Mouse (Mus musculus) layer of hippocampus, adult 9-10 months (tissue): ENCODE measurements around the gene Cldn14.

Source experiments
- DNase-seq: peaks from one replicate; pipeline ENCODE4 v3.0.0; 2022; ENCODE audit warnings: low spot score

Cldn14 gene

DNA sequence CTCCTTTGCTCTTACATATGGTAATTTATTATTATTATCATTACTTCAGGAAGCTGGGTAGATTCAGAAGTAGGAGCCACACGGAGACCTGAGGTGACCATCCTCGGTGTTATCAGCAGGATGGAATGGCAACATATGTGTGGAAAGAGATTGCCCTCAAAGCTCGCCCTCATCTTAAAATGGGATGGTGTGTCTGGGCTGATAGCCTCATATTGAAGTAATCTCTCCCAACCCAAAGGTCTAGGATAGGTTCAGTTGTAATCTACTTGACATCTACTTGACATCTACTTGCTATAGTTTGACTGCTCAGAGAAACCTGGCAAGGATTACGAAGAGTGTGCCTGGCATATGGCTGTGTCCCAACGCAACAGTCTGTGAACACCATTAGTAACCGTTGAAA, 64.3 kb downstream of the Cldn14 start:
- no peak for DNase-seq

DNA sequence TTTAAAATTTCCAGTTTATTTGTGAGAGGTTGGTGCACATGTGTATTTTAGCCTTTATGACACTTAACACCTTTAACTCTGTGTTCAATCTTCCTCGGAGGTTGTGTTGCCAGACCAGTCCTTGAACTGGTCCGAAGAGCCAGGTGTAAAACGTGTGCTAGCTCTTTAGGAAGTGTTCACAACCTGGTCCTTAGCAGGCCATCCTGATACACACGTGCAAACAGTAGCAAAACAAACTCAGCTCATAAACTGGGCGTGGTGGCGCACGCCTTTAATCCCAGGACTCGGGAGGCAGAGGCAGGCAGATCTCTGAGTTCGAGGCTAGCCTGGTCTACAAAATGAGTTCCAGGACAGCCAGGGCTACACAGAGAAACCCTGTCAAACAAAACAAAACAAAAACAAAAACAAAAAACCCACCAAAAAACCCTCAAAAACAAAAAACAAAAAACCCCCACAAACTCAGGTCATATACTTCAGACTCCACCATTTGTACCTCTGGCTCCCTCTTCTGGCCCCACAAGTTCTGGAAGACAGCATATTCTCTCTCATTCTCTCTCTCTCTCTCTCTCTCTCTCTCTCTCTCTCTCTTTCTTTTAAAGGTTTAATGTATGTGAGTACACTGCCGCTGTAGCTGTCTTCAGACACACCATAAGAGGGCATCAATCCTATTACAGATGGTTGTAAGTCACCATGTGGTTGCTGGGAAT, 65.7 kb downstream of the Cldn14 start:
- no peak for DNase-seq

DNA sequence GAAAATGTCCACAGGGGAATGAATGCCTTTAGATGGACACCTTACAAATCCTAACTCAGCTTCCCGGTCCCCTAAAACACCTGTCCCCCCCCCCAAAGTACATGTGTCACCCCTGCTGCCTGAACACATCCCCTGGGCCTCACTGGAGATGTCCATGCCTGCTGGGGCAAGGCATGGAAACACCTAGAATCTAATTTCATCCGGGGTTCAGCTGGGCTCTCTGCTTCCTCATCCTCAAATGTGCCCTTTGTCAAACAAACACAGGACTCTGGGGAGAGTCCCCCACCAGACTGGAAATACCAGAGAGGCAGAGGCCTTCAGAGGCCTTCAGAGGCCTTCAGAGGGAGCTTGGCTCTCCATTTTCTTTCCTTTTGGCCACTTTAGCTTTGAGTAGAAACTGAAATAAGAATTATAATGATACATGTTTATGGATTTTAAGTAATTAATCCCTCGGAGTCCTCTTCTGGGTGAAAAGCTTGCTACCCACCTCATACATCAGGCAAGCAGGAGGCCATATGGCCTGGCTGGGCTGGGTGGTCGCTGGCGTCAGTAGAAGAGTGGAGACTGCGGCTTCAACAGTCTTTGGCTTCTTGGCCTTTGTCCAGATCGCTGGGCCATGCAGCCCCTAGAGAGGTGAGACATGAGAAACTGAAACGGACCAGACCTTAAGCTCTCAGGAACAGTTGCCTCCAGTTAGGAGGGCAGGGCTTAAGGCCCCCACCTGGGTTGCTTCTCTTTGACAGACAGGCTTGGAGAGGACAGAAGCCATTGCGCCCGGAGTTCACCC, 66.7 kb downstream of the Cldn14 start:
- DNase-seq: no peak

DNA sequence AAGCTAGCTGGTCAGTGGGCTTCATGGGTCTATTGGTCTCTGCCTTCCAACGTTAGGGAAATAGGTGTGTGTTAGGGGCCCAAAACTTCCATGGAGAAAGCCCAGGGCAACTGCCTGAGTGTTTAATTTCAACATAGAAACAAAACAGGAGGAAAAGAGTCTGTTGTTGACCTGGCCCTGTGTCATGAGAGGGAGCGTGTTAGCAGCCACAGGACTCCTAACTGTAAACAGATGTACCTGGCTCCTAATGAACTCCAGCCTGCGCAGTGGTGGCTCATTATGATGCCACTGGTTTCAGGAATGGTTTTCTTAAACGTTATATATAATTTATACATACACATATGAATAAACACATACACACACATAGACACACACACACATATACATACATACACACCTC, 68.7 kb downstream of the Cldn14 start:
- DNase-seq: no peak

DNA sequence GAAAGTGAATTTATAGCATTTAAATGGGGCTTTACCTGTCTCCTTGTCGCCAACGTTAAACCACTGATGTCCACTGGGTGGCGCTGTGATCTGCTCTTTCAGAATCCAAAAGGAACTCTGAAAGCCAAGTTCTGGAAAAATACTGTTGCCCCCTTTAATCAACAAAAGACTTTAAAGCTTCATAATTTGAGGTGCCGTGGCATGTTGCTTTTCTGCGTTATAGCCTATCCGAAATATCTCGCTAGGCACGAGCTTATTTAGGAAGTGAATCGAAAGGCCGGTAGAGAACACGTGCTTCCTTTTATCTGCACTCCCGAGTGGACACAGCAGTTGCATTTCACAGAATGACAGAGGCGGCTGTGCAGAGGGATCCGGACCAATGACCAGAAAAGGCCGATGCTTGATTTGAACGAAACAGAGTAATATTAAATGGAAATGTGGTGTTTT, 70.2 kb downstream of the Cldn14 start:
- peak; percentile 47 for DNase-seq

DNA sequence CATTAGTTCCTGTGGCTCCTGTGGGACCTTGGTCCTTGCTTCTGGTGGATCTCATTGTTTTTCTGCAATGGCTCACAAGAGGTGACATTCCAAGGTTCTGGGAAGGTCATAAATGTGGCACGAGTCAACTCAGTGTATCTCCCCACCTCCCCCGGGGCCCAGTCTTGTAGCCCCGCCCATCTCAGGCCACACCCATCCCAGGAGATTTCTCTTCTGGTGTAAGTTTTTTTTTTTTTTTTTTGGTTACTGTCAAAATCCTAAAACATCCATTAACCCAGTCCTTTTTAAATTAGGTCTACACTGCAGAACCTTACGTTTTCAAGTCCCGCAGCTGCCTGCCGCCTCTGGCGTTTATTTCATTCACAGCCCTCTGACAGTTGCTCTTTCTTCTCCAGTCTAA, 73.6 kb downstream of the Cldn14 start:
- no peak for DNase-seq

DNA sequence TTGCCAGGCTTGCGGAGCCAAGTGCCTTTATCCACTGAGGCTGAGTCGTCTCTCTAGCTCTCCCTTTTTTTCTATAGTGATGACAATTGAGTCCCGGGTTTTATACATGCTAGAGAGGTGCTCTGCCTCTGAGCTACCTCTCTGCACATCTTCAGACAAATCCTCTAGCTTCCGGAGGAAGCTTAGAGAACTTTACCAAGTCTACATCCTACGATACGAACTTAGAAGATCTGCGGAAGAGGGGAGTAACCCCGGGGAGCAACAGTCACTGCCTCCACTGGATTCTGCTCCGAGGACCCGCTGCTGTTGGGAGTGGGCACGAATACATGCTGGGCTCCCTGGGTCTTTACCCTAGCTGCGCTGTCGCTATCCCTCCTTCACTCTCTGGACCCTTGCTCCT, 74.0 kb downstream of the Cldn14 start:
- no peak for DNase-seq

DNA sequence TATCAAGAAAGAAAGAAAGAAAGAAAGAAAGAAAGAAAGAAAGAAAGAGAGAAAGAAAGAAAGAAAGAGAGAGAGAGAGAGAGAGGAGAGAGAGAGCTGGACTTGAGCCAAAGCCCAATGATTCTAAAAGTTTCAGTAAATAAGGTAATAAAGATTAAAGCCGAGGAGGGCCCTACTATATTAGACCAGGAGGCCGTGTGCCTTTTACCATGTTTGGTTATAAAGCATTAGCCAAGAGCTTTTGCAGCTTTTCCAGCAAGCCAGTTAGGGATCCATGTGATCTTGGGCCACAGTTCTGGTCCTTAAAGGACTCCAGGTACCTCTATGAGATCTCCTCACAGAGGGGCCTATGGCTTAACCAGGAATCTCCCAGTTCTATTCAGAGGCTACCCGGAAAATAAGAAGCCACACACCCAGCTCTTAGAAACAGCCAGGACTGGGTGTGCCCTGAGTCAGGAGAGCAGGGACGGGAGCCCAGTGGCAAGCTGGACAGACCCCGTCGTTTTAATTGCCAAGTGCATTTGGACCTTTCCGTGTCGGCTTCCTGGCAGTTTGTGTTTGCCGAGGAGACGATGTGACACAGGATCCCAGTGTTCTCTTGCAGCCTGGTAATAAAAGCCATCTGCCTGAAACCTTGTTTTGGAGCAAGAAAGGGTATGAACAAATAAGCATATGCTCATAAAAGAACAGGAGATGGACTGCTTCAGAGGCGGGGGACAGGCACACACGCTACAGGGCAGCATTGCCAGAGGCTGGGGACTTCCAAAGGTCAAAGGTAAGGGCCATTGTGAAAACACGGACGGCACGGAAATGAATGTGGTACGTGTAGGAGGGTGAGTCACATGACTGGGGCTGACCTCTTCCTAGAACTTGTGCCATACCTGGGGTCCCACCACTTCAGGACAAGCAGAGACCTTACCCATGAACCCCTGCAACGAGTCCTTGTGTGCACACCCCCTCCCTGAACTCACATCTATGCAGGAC, 76.2 kb downstream of the Cldn14 start:
- no peak for DNase-seq

DNA sequence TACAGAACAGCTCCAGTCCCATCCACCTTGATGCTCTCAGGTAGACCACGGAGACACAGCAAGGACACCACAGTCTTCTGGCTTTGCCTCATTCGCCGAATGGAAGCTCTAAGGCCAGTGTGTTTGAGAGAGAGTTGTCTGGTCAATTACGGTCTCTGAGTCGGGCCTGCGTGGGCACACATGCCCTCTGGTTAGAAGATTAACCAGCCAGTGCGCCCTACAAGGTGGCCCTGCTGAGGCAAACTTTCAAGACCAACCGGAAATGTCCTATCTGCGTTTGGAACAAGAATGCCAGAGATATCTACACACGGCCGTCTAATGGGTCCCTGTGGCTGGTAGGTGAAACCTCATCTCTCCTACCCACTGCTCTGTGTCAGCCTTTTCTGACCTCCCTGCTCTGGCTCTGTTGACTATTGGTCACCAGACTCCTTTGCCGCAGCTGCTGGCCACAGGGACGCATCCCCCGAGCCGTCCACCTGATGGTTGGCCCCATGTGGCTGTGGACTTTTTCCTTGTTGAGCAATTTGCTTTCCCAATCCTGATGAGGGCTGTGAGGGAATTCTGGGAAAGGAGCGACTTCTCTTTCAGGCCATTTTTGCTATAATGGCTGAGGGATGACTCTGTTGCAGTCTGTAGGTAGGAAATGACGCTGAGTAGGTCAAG, 79.1 kb downstream of the Cldn14 start:
- no peak for DNase-seq

DNA sequence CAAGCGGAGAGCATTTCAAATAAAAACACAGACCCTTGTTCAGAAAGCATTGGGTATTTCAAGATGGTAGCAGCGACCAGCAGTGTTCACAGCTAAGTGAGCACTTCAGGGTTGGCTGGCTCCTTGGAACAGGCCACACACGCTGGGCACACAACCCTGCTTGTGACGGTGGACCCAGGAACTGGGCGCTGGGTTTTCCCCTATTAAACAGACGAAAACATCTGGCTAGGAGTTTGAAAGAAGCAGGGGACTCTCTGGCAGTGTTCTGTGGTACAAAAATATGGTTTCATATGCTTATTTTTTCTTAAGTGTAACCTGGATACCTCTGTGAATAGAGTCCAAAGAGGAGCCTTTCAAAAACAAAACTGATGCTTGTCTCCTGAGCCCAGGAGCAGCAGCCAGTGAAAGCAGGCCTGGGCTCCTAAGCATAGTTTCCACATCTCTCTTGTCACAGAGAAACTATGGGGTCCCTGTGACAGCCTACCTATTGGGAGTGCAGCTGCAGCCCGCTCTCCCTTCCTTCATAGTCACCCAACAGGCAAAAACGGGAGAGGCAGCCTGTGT, 82.9 kb downstream of the Cldn14 start:
- no peak for DNase-seq

DNA sequence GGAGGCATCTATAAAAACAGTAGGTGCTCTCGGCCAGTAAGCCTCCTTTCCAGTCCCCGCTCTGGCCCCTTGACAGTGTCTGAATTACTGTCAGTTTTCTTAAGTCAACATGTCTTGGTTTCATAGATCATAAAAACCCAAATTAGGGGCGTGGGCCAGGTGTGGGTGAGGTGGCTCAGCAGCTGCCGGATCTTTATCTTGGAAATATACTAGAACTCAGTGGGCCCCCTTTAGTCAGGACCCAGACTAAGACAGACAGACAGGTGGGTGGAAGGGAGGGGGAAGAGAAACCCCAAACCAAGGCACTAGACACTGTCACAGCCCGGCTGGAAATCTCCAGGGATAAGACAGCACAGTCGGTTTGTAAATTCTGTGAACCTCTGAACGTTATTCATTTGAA, 84.8 kb downstream of the Cldn14 start:
- DNase-seq: no peak

DNA sequence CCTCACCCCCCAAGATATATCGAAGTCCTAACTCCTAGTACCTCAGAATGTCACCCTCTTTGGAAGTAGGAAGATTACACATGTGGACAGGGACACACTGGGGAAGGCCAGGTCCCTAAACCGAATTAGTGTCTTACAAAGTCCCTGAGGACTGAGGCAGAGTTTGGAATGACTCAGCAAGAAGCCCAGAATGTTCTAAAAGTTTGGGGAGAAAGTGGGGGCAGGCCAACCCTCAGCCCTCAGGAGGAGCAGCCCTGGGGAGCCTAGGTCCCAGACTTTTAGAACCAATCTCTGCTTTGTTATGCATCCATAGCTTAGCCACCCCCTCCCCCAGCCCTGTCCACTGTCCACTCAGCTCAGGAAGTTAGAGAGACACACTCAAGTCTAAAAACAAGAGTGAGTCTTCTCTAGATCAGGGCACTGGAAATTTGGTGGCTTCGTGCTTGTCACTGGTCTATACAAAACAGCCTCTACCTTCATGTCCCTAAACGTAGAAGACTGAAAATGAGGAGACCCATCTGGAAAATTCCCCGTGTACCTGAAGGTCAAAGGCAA, 85.7 kb downstream of the Cldn14 start:
- DNase-seq: no peak

DNA sequence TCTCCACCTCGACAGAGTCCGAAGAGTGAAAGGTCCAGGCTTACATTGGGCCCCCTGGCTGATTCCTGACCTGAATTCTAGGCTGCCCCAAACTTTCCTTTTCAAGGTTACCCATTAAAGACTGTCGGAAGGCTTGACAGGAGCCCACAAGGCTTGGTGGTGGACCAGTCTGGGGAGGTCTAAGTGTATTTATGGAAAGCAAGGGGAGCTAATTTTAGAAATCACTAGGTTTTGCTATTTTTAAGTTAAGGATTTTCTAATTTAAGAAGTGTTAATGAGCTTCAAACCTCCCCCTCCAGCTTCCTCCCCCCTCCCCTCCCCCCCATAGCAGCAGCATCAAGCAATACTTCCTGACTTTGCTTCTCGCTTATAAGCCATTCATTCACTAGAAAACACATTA, 88.0 kb downstream of the Cldn14 start:
- no peak for DNase-seq

DNA sequence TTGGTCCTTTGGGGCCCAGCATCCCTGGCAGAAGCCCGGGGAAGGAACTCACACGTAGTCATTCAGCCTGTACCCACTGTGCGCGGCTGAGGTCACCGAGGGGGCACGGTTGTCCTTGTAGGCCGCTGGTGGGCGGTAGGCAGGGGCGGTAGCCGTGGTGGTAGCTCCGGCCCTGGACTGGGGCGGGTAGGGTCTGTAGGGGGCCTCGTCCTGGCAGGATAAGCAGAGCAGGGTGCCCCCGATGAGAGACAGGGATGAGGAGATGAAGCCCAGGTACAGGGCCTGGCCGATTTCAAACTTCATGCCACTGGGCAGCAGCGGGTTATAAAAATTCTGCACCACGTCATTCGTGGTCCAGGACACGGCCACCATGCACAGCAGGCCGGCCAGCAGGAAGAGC, 89.4 kb downstream of the Cldn14 start:
- DNase-seq: no peak

DNA sequence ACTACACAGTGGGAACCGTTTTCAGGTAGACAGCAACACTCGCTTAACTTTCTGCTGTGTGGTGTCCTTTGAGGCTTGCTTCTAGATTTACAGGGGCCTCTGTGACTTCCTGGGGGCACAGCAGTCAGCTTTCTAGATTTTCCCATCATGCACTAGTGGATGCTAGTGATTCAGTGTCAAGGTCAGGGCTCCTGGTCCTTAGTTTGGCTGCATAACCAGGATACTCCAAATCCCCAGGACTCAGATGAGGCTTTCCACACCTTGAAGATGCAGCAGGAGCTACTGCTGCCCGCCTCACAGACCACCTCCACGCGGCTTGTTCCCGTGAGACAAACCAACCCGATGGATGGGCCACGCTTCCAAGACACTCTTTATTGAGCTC, 90.0 kb downstream of the Cldn14 start:
- DNase-seq: no peak

DNA sequence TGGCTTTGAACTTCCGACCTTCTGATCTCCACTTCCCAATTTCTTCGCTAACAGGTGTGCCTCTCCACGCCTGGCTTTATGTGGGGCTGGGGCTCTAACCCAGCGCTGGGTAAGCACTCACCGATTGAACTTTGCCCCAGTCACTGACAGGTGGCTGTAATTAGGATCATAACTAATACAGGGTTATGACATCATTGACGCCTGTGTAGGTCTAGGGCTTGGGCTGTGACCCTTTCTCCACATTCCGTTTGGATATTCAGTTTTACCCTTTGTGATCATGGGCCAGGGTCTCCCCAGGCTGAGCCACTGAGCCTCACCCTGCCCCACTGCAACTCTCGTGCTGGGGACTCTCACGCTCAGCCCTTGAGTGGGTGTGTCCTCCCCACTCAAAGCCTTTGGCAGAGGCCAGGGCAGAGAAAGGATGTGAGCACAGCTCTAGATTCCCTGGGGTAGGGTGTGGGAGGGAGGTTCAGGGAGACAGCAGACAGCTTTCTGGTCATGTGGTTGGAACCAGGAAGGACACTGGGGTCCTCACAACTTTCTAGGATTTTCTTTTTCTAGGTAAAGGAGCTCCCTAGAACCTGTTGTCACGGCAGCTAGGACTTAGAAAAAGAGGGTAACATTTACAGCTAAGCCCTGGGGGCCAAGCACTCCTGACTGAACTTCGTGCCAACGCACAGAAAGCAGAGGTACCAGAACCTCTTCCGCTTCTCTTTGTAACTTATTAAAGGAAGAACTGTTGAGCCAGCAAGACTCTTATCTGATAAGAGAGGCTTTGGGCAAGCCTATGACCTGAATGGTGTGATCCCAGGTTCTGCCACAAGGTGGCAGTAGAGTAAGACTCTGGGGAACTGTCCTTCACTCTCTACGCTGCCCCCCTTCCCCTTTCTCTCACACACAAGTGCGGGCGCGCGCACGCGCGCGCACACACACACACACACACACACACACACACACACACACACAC, 90.6 kb downstream of the Cldn14 start:
- peak; percentile 69 for DNase-seq

DNA sequence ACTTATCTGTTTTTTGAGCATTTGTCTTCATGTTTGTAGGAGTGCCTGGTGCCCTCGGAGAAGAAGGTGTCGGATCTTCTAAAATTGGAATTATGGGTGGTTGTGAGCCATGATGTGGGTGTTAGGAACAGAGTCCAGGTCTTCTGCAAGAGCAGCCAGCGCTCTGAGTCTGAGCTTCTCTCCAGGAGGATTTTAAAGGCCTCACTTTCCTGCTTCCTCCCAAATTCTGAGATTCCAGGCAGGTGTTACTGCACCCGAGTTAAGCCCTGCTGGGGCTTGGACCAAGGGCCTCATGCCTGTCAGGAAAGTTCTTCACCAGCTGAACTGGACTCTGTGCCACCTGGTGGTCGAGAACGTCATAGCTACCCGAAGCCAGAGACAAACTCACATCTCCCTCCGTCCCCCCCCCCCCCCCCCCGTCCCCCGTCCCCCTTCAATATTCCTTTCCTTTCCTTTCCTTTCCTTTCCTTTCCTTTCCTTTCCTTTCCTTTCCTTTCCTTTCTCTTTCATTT, 93.2 kb downstream of the Cldn14 start:
- DNase-seq: no peak

DNA sequence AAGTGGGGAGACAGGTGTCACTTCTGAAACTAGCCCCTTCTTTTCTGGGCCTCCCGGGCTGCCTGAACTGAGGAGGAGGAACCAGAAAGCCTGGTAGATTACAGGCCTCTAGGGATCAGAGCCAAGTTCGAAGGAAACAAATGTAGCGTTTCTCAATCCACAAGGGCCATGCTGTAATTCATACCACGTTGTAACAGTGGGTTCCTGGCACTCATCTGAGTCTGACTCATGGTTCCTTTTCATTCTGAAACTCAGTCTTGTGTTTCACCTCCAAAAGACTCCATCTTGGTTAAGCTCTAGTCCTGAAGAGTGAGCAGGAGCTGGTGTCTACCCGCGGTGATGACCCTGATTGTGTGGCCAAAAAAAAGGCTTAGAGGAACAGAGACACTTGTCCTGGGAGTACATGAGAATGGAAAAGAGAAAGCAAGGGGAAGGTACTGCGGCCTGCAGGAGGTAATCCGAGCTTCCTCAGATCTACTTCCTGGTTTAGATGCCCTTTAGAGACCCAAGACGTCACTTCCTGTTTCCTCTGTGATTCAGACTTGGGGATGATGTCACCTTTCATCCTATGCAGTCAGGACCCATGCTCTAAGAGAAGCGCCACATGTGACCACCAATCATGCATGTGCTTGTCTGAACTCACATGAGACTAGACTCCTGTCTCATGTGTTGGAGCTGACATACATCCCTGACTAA, 94.6 kb downstream of the Cldn14 start:
- no peak for DNase-seq

DNA sequence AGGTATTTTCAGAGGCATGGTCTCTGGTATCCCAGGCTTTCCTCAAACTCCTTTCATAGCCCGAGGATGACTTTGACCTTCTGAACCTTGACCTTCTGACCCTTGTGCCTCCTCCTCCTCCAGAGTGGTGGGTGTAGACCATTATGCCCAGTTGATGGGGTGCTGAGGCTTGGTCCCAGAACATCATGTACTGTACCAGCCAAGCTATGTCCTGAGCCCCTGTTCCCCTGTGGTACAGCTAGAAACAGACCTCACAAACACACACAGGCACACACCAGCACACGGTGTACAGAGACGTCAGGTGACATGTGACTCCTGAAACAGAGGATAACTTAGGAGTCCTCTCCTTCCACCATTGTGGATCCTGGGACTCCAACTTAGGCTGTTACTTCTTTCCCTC, 95.8 kb downstream of the Cldn14 start:
- DNase-seq: no peak
